Mouse (Mus musculus) intestine, postnatal 0 days (tissue): ENCODE measurements around the gene Tmem18. TPM values are rescaled to one million over a fixed set of nuclear protein-coding genes. Genes with fewer than 3 reads are reported as not detected.

ENCODE experiments used
- ATAC-seq: fragments of 200-750 bp; cut with Nextera tagmentation; 2 replicates; pipeline ENCODE4 v1.8.0; 2017; ENCODE audit warnings: mild to moderate bottlenecking, moderate TSS enrichment, moderate library complexity
- H3K27ac ChIP-seq: fragments of 300-500 bp; sonication (generic); 2 replicates; pipeline ENCODE4 v1.5.1; 2014; ENCODE audit warnings: mild to moderate bottlenecking, low read depth, low read length, moderate library complexity
- H3K27me3 ChIP-seq: fragments of 300-500 bp; sonication (generic); replicated peaks from 2 replicates; pipeline ENCODE4 v1.6.1; 2014; ENCODE audit warnings: low read length, mixed read lengths; ENCODE audit not compliant: control insufficient read depth, insufficient read depth
- H3K36me3 ChIP-seq: fragments of 300-500 bp; sonication (generic); 2 replicates; pipeline ENCODE4 v1.6.1; 2014; ENCODE audit warnings: mild to moderate bottlenecking, moderate library complexity; ENCODE audit not compliant: control insufficient read depth, insufficient read depth
- H3K4me1 ChIP-seq: fragments of 300-500 bp; sonication (generic); replicated peaks from 2 replicates; pipeline ENCODE4 v1.6.1; 2014; ENCODE audit warnings: antibody characterized with exemption, low read length, mixed read lengths; ENCODE audit not compliant: control insufficient read depth, insufficient read depth
- H3K4me2 ChIP-seq: fragments of 300-500 bp; sonication (generic); replicated peaks from 2 replicates; pipeline ENCODE4 v1.6.1; 2014; ENCODE audit warnings: low read depth, mild to moderate bottlenecking, moderate library complexity
- H3K4me3 ChIP-seq: fragments of 300-500 bp; sonication (generic); 2 replicates; pipeline ENCODE4 v1.5.1; 2014; ENCODE audit warnings: low read depth, low read length
- H3K9ac ChIP-seq: fragments of 300-500 bp; sonication (generic); 2 replicates; pipeline ENCODE4 v1.6.1; 2014; ENCODE audit warnings: mild to moderate bottlenecking, low read depth, low read length
- H3K9me3 ChIP-seq: fragments of 300-500 bp; sonication (generic); 2 replicates; pipeline ENCODE4 v1.6.1; 2016; ENCODE audit warnings: mixed run types; ENCODE audit not compliant: control insufficient read depth
- CTCF ChIP-seq: sonication (generic); IDR thresholded peaks from 2 replicates; pipeline ENCODE4 v1.5.1; 2016; ENCODE audit warnings: low read depth, mild to moderate bottlenecking, control low read depth, antibody characterized with exemption, moderate library complexity
- WGBS: fragments of 180-500 bp; shearing (Covaris S2); extraction: QIAGEN DNeasy Blood & Tissue Kit; methylation state at CpG from one replicate; pipeline ENCODE4 v1.1.7; 2014; 5-methylcytosine and 5-hydroxymethylcytosine counted together
- polyA plus RNA-seq: library from polyadenylated mRNA; unstranded; fragments of >200 nt; fragmentation: Nextera tagmentation; extraction: Ambion mirVana; gene quantifications from 2 replicates; pipeline ENCODE4 v1.2.1, GENCODE M21; 2015

Gene Tmem18
- polyA plus RNA-seq, 1 experiment from 2014 or later = 13.3 TPM

DNA sequence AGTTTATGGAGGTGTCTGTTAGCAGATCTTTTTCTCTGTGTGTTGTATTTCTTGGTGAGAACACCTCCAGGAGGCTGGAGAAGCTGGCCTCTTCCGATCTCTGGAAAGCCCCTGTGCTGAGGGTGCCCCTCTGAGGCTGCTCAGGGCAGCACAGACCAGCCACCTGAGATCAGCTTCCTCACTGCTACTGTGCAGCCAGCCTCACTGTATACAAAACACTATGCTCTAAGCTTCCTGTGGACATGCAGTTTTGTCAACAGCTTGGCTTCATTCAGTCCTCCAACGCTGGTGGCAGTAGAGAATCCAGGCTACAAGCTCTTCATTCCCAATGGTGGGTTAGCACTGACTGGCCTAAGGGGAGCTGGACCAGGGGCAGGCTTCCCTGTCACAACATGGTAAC, 15.8 kb downstream of the Tmem18 start:
- H3K9ac ChIP-seq = no peak overlapping the region
- no peak for ATAC-seq
- no peaks in the 10 kb centered on the region for H3K9me3 ChIP-seq
- H3K27ac ChIP-seq = no peak overlapping the region
- no peak overlapping the region for H3K4me2 ChIP-seq
- no peaks in the 10 kb centered on the region for H3K4me1 ChIP-seq
- H3K27me3 ChIP-seq = no peaks in the 10 kb centered on the region
- TF ChIP-seq CTCF = no peak
- no peaks in the 10 kb centered on the region for H3K36me3 ChIP-seq
- H3K4me3 ChIP-seq = no peak overlapping the region
- WGBS = 71% methylated on average over 2 of the region's 2 CpGs

GRCm38 (mm10) chr12:30604012-30604411, 19.8 kb downstream of the Tmem18 start:
- WGBS = 75% methylated on average over 9 of the region's 9 CpGs
- Histone ChIP-seq H3K9ac (no peak overlapping the region), H3K4me2 (no peak overlapping the region), H3K27me3 (no peaks in the 10 kb centered on the region), H3K27ac (no peak overlapping the region), H3K4me1 (no peaks in the 10 kb centered on the region), H3K4me3 (no peak overlapping the region), H3K9me3 (no peaks in the 10 kb centered on the region), H3K36me3 (no peaks in the 10 kb centered on the region)
- no peak for ATAC-seq
- no peak for TF ChIP-seq CTCF

DNA sequence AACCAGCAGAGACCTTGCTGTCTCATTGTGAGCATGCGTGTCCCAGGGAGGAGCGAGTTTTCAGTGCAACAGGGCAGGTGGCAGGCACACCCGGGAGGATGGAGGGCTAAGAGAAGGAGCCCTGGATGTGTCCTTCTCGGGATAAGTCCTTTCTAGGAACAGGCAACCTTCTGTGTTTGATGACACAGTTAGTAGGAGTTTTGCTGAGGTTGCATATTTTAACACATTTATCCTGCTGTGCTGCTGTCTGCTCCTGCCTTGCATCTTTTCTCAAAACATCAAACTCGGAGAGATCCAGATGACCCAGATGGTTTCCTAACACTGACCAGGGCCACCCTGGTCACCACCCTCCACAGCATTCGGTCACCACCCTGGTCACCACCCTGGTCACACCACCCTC, 20.6 kb downstream of the Tmem18 start:
- no peaks in the 10 kb centered on the region for H3K27me3 ChIP-seq
- no peaks in the 10 kb centered on the region for H3K4me1 ChIP-seq
- no peaks in the 10 kb centered on the region for H3K9me3 ChIP-seq
- 81% methylated on average over 6 of the region's 6 CpGs for WGBS
- no peak for TF ChIP-seq CTCF
- no peaks in the 10 kb centered on the region for H3K36me3 ChIP-seq
- H3K27ac ChIP-seq = no peak overlapping the region
- no peak for ATAC-seq
- H3K4me2 ChIP-seq = no peak overlapping the region
- no peak overlapping the region for H3K9ac ChIP-seq
- no peak overlapping the region for H3K4me3 ChIP-seq

GRCm38 (mm10) chr12:30605941-30606340, 21.7 kb downstream of the Tmem18 start:
- no peak overlapping the region for H3K27ac ChIP-seq
- no peaks in the 10 kb centered on the region for H3K9me3 ChIP-seq
- H3K4me1 ChIP-seq = no peaks in the 10 kb centered on the region
- H3K27me3 ChIP-seq = no peaks in the 10 kb centered on the region
- no peak for ATAC-seq
- 88% methylated on average over 6 of the region's 6 CpGs for WGBS
- no peak overlapping the region for H3K4me2 ChIP-seq
- no peak for TF ChIP-seq CTCF
- H3K36me3 ChIP-seq = no peaks in the 10 kb centered on the region
- H3K4me3 ChIP-seq = no peak overlapping the region
- H3K9ac ChIP-seq = no peak overlapping the region

GRCm38 (mm10) chr12:30606743-30607142, 22.5 kb downstream of the Tmem18 start:
- no peaks in the 10 kb centered on the region for H3K36me3 ChIP-seq
- H3K9ac ChIP-seq = no peak overlapping the region
- no peak overlapping the region for H3K4me2 ChIP-seq
- H3K27ac ChIP-seq = no peak overlapping the region
- H3K27me3 ChIP-seq = no peaks in the 10 kb centered on the region
- no peaks in the 10 kb centered on the region for H3K4me1 ChIP-seq
- ATAC-seq = no peak
- WGBS = 78% methylated on average over 8 of the region's 8 CpGs
- H3K9me3 ChIP-seq = no peaks in the 10 kb centered on the region
- no peak overlapping the region for H3K4me3 ChIP-seq
- TF ChIP-seq CTCF = no peak

- H3K4me3 ChIP-seq = no peak overlapping the region
- no peak overlapping the region for H3K4me2 ChIP-seq
- TF ChIP-seq CTCF = no peak
- no peaks in the 10 kb centered on the region for H3K4me1 ChIP-seq
- 37% methylated on average over 8 of the region's 8 CpGs for WGBS
- H3K27me3 ChIP-seq = no peaks in the 10 kb centered on the region
- no peaks in the 10 kb centered on the region for H3K9me3 ChIP-seq
- no peak for ATAC-seq
- no peak overlapping the region for H3K27ac ChIP-seq
- no peaks in the 10 kb centered on the region for H3K36me3 ChIP-seq
- no peak overlapping the region for H3K9ac ChIP-seq
These were observed 34.2 kb downstream of the Tmem18 start for GRCm38 (mm10) chr12:30618425-30618824.

GRCm38 (mm10) chr12:30628466-30628865, 44.2 kb downstream of the Tmem18 start:
- H3K27ac ChIP-seq = no peak overlapping the region
- no peak for ATAC-seq
- no peaks in the 10 kb centered on the region for H3K4me1 ChIP-seq
- no peaks in the 10 kb centered on the region for H3K27me3 ChIP-seq
- H3K4me3 ChIP-seq = no peak overlapping the region
- H3K9me3 ChIP-seq = no peaks in the 10 kb centered on the region
- H3K9ac ChIP-seq = no peak overlapping the region
- no peaks in the 10 kb centered on the region for H3K36me3 ChIP-seq
- 48% methylated on average over 5 of the region's 5 CpGs for WGBS
- TF ChIP-seq CTCF = no peak
- H3K4me2 ChIP-seq = no peak overlapping the region
